Mouse (Mus musculus) cerebellum, adult 2 months (tissue): Measurements from ENCODE around the gene Syce3.

Source experiments
- CTCF ChIP-seq: fragments of 200-500 bp; IDR thresholded peaks from 2 replicates; pipeline ENCODE4 v1.5.1; 2011; ENCODE audit warnings: low read depth, mild to moderate bottlenecking, control low read depth, low read length, moderate library complexity, borderline replicate concordance; ENCODE audit not compliant: insufficient read depth
- POLR2A ChIP-seq: fragments of 200-500 bp; IDR thresholded peaks from 2 replicates; pipeline ENCODE4 v1.6.1; 2011; ENCODE audit warnings: low read length, control low read depth, borderline replicate concordance; ENCODE audit not compliant: insufficient read depth

GRCm38 (mm10) chr15:89373027-89373761, 37.1 kb downstream of the Syce3 start:
- TF ChIP-seq CTCF (peak; percentile 45; the same call in 1 of the 2 replicates), POLR2A (no peak)
